Mouse (Mus musculus): ENCODE results near the gene Asb17.

The Asb17 gene

GRCm38 (mm10) chr3:153844030-153844429 is at the start of gene Asb17:
Asb17 (plus strand) TSS chr3:153844209.
- POLR2A ChIA-PET, result no interaction called here
- CTCF ChIA-PET, result no interaction called here

- POLR2A ChIA-PET, result no interaction called here
- CTCF ChIA-PET, result no interaction called here
Observed at GRCm38 (mm10) chr3:153797574-153797973, 46.4 kb upstream of the Asb17 start.

GRCm38 (mm10) chr3:153799603-153800002 is 44.4 kb upstream of the Asb17 start:
- ChIA-PET POLR2A (interaction anchor here in 1 of 4 experiments (0.5 kb wide), 1 partner anchor 1625 kb away, joined by 3 read pairs; no protein-coding TSS in a partner anchor), CTCF (interaction anchor here in 1 of 4 experiments (1.3 kb wide), 1 partner anchor 36 kb away, joined by 3 read pairs; no protein-coding TSS in a partner anchor)

DNA sequence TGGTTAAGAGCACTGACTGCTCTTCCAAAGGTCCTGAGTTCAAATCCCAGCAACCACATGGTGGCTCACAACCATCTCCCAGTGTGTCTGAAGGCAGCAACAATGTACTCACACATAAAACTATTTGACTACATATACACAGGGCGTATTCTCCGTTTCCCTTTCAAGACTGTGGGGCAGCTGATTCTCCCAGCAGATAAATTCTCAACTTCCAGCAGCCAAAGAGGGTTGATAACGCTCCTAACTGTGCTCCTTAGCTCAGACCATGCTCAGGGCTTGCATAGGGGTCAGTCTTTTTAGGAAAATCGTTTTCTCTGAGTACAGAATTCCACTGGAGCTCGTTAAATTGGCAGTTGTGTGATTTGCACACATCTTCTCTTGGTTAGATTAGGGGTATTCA is 43.3 kb upstream of the Asb17 start:
- POLR2A ChIA-PET, result interaction anchor here in 1 of 4 experiments (0.9 kb wide), 1 partner anchor 36 kb away, joined by 3 read pairs; no protein-coding TSS in a partner anchor
- CTCF ChIA-PET, result interaction anchor here in 1 of 4 experiments (1.3 kb wide), 1 partner anchor 35 kb away, joined by 3 read pairs; no protein-coding TSS in a partner anchor

GRCm38 (mm10) chr3:153801541-153801940 is 42.5 kb upstream of the Asb17 start:
- CTCF ChIA-PET, result interaction anchor here in 2 of 4 experiments (0.6 to 0.7 kb wide), 2 partner anchors 71 to 143 kb away, joined by 3 read pairs; no protein-coding TSS in a partner anchor
- POLR2A ChIA-PET, result no interaction called here

DNA sequence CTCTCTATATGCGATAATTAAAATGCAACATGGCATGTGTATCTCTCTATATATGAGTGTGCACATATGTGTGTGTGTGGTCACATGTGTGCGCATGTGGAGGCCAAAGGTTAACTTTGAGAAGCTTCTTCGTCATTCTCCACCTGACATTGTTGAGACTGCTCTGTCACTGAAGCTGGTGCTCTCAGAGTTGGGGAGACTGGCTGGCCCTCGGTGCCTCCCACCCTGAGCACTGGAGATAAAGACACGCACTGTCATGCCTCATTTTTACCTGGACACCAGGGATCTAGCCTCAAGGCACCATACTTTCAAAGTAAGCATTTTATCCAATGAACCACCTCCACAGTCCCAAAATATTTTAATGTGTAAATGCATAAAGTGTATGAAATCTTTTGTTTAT is 41.4 kb upstream of the Asb17 start:
- CTCF ChIA-PET, result interaction anchor here in 1 of 4 experiments (0.6 kb wide), 1 partner anchor 66 kb away, joined by 7 read pairs; no protein-coding TSS in a partner anchor
- POLR2A ChIA-PET, result no interaction called here

DNA sequence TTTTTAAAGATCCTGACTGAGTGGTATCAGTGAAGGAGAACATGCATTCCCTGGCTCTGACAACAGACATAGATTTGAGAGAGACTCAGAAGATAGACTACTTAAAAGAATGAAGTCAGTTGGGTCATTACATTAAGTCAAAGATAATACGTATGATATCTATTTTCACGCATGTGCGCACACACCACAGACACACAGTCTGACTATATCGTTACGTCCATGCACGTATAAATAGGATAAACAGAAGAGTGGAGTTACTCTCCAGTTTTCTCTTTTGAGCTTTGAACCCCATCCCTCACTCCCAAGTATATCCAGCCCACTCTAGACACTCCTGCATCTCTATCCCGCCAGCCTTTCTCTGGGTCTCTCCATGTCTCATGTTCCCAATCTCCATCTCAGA is 40.0 kb upstream of the Asb17 start:
- ChIA-PET CTCF (no interaction called here), POLR2A (interaction anchor here in 1 of 4 experiments (0.7 kb wide), 1 partner anchor 8 kb away, joined by 3 read pairs; no protein-coding TSS in a partner anchor)

- POLR2A ChIA-PET, result interaction anchor here in 2 of 4 experiments (1.0 to 2.9 kb wide), 2 partner anchors 11 to 12 kb away, joined by 4 to 18 read pairs; no protein-coding TSS in a partner anchor
- CTCF ChIA-PET, result interaction anchor here in 3 of 4 experiments (0.6 to 1.0 kb wide), 4 partner anchors 11 to 1045 kb away, joined by 3 to 5 read pairs (median 3); no protein-coding TSS in a partner anchor
Observed at GRCm38 (mm10) chr3:153806077-153806772, 37.8 kb upstream of the Asb17 start.

DNA sequence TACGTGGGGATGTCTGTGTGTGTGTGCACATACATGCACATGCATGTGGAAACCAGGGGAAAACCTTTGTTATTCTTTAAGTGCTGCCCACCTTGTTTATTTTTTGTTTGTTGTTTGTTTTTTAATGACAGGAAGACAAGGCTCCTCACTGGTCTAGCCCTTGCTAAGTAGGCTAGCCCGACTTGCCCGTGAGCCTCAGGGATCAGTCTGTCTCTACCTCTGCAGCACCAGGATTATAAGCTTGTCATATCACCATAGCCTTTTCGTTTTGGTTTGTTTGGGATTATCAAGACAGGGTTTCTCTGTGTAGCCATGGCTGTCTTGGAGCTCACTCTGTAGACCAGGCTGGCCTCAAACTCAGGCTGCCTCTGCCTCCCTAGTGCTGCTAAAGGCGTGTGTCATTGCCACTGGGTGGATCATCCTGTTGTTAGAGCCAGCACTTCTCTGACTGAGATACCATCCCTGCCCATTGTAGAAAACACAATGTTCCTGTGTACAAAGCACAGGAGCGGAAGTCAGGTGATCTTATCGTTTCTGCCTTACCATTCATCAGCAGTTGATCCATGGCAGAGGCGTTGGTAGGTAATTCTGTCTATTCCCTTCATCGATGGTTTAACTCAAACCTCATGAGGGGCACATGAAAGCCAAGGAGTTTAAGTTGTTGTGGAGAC is 37.1 kb upstream of the Asb17 start:
- CTCF ChIA-PET, result interaction anchor here in 3 of 4 experiments (0.6 to 1.0 kb wide), 4 partner anchors 11 to 1046 kb away, joined by 3 to 5 read pairs (median 3); no protein-coding TSS in a partner anchor
- POLR2A ChIA-PET, result interaction anchor here in 2 of 4 experiments (0.6 to 2.9 kb wide), 6 partner anchors 11 to 106 kb away, joined by 3 to 18 read pairs (median 4); partner anchors contain the start of gene Rabggtb (in 1 of the 2)

GRCm38 (mm10) chr3:153807444-153808149 is 36.4 kb upstream of the Asb17 start:
- CTCF ChIA-PET, result interaction anchor here in 3 of 4 experiments (0.6 to 1.0 kb wide), 3 partner anchors 10 to 75 kb away, joined by 3 read pairs; no protein-coding TSS in a partner anchor
- POLR2A ChIA-PET, result interaction anchor here in 2 of 4 experiments (0.6 to 2.9 kb wide), 6 partner anchors 10 to 585 kb away, joined by 3 to 18 read pairs (median 4); partner anchors contain the start of gene Rabggtb (in 1 of the 2)

DNA sequence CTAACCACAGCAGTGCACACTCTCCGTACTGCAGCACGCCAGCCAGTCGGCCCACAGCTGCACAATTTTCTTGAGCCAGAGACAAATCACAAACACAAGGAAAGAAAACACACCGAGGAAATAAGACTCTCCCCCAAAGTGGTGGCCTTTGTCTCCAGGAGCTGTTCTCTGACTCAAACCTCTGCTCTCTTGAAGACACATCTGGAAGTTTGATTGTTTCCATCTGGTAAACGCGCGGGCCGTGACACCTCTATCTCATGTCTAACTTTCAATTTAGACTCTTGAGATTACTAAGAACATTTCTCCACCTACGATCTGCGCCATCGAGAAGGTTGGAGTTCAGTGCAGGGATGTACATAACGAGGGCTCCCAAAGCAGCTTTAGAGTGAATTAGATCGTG is 35.6 kb upstream of the Asb17 start:
- ChIA-PET CTCF (interaction anchor here in 2 of 4 experiments (0.6 kb wide), 2 partner anchors 44 to 51 kb away, joined by 3 read pairs; no protein-coding TSS in a partner anchor), POLR2A (interaction anchor here in 1 of 4 experiments (0.6 to 2.9 kb wide), 5 partner anchors 9 to 585 kb away, joined by 3 to 18 read pairs (median 4); partner anchors contain the start of gene Rabggtb)

GRCm38 (mm10) chr3:153814026-153814425 is 30.0 kb upstream of the Asb17 start:
- CTCF ChIA-PET, result no interaction called here
- POLR2A ChIA-PET, result no interaction called here

DNA sequence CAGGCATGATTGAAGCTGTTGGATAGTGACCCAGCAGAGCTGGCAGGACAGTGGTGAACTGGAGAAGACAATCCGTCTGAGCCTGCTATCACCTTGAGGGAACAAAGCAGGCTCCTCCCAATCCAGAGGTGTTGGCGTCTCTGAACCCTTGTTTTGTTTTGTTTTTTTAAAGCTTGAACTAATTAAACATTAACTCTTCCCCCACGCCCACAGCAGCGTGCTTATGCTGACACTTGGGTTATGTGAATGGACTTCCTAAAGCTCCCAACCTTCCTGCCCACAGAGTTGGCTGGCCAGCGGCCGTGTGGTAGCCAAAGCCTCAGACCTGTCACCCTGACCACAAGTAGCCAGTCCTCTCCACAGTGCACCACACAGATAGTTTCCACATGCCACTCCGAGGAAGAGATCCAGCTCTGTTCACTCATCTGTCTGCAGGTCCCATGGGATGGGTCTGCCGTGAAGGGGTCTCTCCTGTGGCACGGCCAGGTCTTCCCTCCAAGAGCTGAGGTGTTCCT is 26.6 kb upstream of the Asb17 start:
- CTCF ChIA-PET, result interaction anchor here in 2 of 4 experiments (0.6 to 1.2 kb wide), 4 partner anchors 10 to 141 kb away, joined by 3 to 5 read pairs (median 3); no protein-coding TSS in a partner anchor
- POLR2A ChIA-PET, result interaction anchor here in 3 of 4 experiments (0.6 to 1.9 kb wide), 9 partner anchors 10 to 237 kb away, joined by 3 to 18 read pairs (median 3); partner anchors contain the start of gene Rabggtb (in 1 of the 3)

DNA sequence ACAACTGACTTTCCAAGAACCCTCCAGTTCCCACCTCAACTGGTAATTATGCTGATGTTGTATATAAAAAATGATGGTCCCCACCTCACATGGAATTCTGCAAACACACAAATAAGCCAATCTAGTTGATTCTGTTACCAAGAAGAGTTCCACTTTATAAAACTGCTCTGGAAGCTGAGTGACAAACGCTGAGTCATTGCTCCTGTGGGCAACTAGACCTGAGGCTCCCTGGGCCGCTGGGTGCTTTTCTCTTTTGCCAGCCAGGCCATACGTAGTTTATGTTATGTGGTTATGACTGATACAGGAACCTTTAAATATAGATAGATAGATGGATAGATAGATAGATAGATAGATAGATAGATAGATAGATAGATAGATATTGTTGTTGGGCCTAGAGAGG is 25.3 kb upstream of the Asb17 start:
- ChIA-PET CTCF (interaction anchor here in 1 of 4 experiments (1.2 kb wide), 2 partner anchors 17 kb away, joined by 3 to 5 read pairs; no protein-coding TSS in a partner anchor), POLR2A (interaction anchor here in 3 of 4 experiments (0.6 to 1.2 kb wide), 4 partner anchors 11 to 89 kb away, joined by 3 to 6 read pairs (median 4); no protein-coding TSS in a partner anchor)

DNA sequence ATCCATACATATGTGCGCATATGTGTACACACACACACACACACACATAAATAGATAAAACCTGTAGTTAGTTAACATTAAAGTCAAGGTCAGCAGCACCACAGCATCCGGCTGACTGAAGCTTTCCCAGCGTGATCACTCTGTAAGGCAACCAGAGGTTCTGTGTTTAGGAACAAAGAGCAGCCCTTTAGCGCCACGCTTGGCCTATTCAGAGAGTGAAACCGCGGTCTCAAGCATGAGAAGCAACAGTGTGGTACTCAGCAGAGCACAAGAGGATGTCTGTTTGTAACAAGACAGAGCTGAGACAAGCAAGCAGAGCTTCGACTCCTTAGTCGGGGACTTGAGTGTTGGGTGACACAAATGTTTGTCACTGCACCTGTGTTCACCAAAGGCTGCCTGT is 24.6 kb upstream of the Asb17 start:
- ChIA-PET POLR2A (no interaction called here), CTCF (interaction anchor here in 2 of 4 experiments (1.0 to 1.2 kb wide), 2 partner anchors 16 kb away, joined by 3 read pairs; no protein-coding TSS in a partner anchor)

DNA sequence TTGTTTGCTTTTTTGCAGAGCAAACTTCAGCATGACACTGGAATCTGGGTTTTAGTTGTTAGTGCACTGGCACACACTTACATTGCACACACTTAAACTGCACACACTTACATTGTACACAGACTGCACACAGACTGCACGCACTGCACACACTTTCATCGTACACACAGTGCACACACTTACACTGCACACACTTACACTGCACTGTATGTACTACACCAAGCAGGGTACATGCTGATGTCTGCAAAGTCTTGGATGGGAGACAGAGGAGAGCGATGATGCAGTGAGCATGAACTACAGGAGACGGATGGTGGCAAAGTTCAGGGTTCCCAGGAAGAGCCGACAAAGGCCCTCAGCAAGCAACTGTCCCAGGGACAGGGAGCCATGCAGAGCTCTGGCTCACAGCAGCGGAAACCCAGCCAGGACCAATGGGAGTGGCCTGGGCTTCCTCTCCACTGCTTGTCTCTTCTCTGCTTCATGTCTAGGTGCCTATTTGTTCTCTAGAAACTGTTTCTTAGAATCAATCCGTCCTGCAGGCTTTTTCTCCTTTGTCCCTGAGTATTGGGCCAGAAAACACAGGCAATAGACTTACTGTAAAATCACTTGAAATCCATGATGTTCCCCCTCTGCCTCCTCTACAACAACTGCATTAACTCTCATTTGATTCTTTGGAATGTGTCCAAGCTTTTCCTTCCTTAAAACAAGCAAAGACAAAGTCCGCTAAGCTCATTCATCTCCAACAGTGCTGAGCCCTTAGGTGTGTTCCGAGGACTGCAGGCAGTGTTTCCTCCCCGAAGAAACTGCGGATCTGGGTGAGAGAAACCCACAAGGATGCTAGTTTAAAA is 20.1 kb upstream of the Asb17 start:
- ChIA-PET CTCF (interaction anchor here in 2 of 4 experiments (1.9 to 2.3 kb wide), 2 partner anchors 12 kb away, joined by 6 to 8 read pairs; no protein-coding TSS in a partner anchor), POLR2A (interaction anchor here in 1 of 4 experiments (0.7 to 1.2 kb wide), 2 partner anchors 17 to 873 kb away, joined by 3 to 4 read pairs; no protein-coding TSS in a partner anchor)

DNA sequence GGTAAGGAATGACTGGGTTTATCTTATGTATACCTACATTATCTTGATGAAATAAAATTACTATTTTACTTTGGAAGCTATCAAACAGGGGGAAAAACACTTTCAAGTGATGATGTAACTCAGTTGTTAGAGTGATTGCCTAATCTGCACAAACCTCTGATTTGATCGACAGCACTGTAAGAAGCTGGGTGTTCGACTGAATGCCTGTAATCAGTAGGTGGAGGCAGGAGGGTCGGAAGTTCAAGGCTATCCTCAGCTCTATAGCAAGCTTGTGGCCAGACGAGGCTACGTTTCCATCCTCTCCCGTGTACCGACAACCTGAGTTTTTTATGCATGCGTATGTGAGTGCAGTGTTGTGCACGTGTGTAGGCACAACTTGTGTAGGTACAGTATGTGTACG is 18.8 kb upstream of the Asb17 start:
- ChIA-PET CTCF (interaction anchor here in 2 of 4 experiments (1.8 to 1.9 kb wide), 2 partner anchors 10 kb away, joined by 6 read pairs; no protein-coding TSS in a partner anchor), POLR2A (interaction anchor here in 1 of 4 experiments (1.3 to 1.4 kb wide), 2 partner anchors 87 to 154 kb away, joined by 3 to 4 read pairs; partner anchors contain the start of gene Rabggtb)
